21 mouse cellular contexts compared by ENCODE assay signal in genomic region chrX:143580458-143580959, GRCm38 (mm10).
"Had no signal": no experiment of that assay in that cellular context is flagged by ENCODE, and none has a peak within 500 bp of the region (broad histone marks: within the 10 kb centered on the region; RNA-seq: fewer than 3 reads in every experiment).

No protein-coding gene starts in this region.

- H3K27ac ChIP-seq: kidney, postnatal 0 days; limb, embryonic 12.5 days; limb, embryonic 15.5 days; liver, embryonic 14.5 days; midbrain, embryonic 10.5 days; midbrain, embryonic 13.5 days; neural tube, embryonic 13.5 days; stomach, embryonic 15.5 days had no signal

- H3K27me3 ChIP-seq: stomach, embryonic 15.5 days had no signal

- H3K36me3 ChIP-seq: limb, embryonic 12.5 days; limb, embryonic 15.5 days; midbrain, embryonic 10.5 days; midbrain, embryonic 13.5 days; neural tube, embryonic 13.5 days; stomach, embryonic 15.5 days had no signal

- H3K4me3 ChIP-seq: limb, embryonic 12.5 days; limb, embryonic 15.5 days; megakaryocyte, embryonic 14.5 days; midbrain, embryonic 10.5 days; midbrain, embryonic 13.5 days; myocyte; neural tube, embryonic 13.5 days; stomach, embryonic 15.5 days had no signal

- H3K4me1 ChIP-seq: limb, embryonic 12.5 days; limb, embryonic 15.5 days; megakaryocyte, embryonic 14.5 days; midbrain, embryonic 10.5 days; midbrain, embryonic 13.5 days; neural tube, embryonic 13.5 days; stomach, embryonic 15.5 days had no signal

- DNase-seq: kidney, postnatal 36 days; left cerebral cortex, postnatal 4 days; liver, postnatal 0 days; right cerebral cortex, postnatal 25 days; spleen, adult 18-20 months; thymus, adult 2 months; thymus, postnatal 14 days; thymus, postnatal 4 days had no signal

- H3K9ac ChIP-seq: limb, embryonic 12.5 days; limb, embryonic 15.5 days; liver, embryonic 14.5 days; liver, postnatal 0 days; lung, embryonic 14.5 days; midbrain, embryonic 13.5 days; neural tube, embryonic 13.5 days; stomach, embryonic 15.5 days had no signal

- H3K9me3 ChIP-seq: limb, embryonic 12.5 days; limb, embryonic 15.5 days; megakaryocyte, embryonic 14.5 days; midbrain, embryonic 10.5 days; midbrain, embryonic 13.5 days; neural tube, embryonic 13.5 days; stomach, embryonic 15.5 days had no signal

- H3K4me2 ChIP-seq: limb, embryonic 12.5 days; limb, embryonic 15.5 days; liver, embryonic 11.5 days; lung, embryonic 14.5 days; midbrain, embryonic 13.5 days; neural tube, embryonic 13.5 days; stomach, embryonic 15.5 days had no signal

- ATAC-seq: liver, postnatal 0 days; midbrain, embryonic 13.5 days; midbrain, embryonic 16.5 days had no signal
